Comparison of ENCODE assay signal across 18 mouse cellular contexts in the genomic region with DNA sequence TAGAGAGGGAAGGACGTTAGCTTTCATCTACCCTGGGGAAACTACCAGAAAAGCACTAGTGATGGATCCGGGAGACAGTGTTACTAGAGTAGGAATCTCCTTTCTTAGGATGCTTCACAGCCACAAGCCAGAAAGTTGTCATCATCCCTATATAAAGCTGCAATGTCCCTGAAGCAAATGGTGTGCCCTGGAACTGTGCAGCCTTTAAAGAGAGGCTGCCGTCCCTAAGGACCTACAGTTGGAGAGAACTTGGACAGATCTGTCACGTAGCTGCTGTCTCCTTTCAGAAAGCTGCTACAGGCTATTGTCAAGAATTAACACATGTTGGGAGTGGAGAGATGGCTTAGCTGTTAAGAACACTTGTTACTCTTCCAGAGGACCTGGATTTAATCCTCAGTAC. TPM values are rescaled to one million over a fixed set of nuclear protein-coding genes. Genes with fewer than 3 reads are reported as not detected.
"Had no signal": no experiment of that assay in that cellular context is flagged by ENCODE, and none has a peak within 500 bp of the region (broad histone marks: within the 10 kb centered on the region; RNA-seq: fewer than 3 reads in every experiment).

No protein-coding gene starts in this region.

- H3K36me3 ChIP-seq: lung, embryonic 15.5 days; midbrain, embryonic 13.5 days; midbrain, embryonic 15.5 days; neural tube, embryonic 12.5 days; stomach, embryonic 15.5 days had no signal

- H3K4me2 ChIP-seq: lung, embryonic 15.5 days; midbrain, embryonic 11.5 days; midbrain, embryonic 13.5 days; midbrain, embryonic 15.5 days; neural tube, embryonic 12.5 days; stomach, embryonic 15.5 days had no signal

- H3K9ac ChIP-seq: lung, embryonic 15.5 days; midbrain, embryonic 13.5 days; midbrain, embryonic 15.5 days; neural tube, embryonic 12.5 days; stomach, embryonic 15.5 days had no signal

- H3K27me3 ChIP-seq: lung, embryonic 15.5 days; megakaryocyte, embryonic 14.5 days; midbrain, embryonic 13.5 days; midbrain, embryonic 15.5 days; neural tube, embryonic 12.5 days; stomach, embryonic 15.5 days had no signal

- H3K4me1 ChIP-seq: lung, embryonic 15.5 days; megakaryocyte, embryonic 14.5 days; midbrain, embryonic 13.5 days; midbrain, embryonic 15.5 days; neural tube, embryonic 12.5 days; stomach, embryonic 15.5 days had no signal

- H3K4me3 ChIP-seq: lung, embryonic 15.5 days; megakaryocyte, embryonic 14.5 days; midbrain, embryonic 13.5 days; midbrain, embryonic 15.5 days; neural tube, embryonic 12.5 days; stomach, embryonic 15.5 days had no signal

- H3K27ac ChIP-seq: lung, embryonic 15.5 days; macrophage; midbrain, embryonic 13.5 days; midbrain, embryonic 15.5 days; neural tube, embryonic 12.5 days; stomach, embryonic 15.5 days; stomach, postnatal 0 days had no signal

- ATAC-seq: lung, postnatal 0 days; midbrain, embryonic 13.5 days; midbrain, embryonic 15.5 days had no signal

- H3K9me3 ChIP-seq: lung, embryonic 15.5 days; midbrain, embryonic 13.5 days; midbrain, embryonic 15.5 days; neural tube, embryonic 12.5 days; stomach, embryonic 15.5 days had no signal

- DNase-seq: lung, adult 2 months; lung, postnatal 14 days; lung, postnatal 36 days; right cerebral cortex, postnatal 14 days; thymus, adult 2 months; thymus, postnatal 25 days; thymus, postnatal 4 days had no signal

RNA-seq across cellular contexts. Expression of a gene that starts 20.9 kb away (rescaled TPM):
- total RNA-seq: monocyte, adult 5-6 weeks had no signal
- polyA plus RNA-seq: macrophage had no signal
